Mouse (Mus musculus) right cerebral cortex, adult 2 months (tissue): ENCODE results near the gene Hist1h3e.

Experiments
- DNase-seq, 2 experiments: peaks; one replicate each; pipeline ENCODE4 v3.0.0; 2021 to 2022; ENCODE audit warnings: low spot score in 2 of 2

Hist1h3e gene

DNA sequence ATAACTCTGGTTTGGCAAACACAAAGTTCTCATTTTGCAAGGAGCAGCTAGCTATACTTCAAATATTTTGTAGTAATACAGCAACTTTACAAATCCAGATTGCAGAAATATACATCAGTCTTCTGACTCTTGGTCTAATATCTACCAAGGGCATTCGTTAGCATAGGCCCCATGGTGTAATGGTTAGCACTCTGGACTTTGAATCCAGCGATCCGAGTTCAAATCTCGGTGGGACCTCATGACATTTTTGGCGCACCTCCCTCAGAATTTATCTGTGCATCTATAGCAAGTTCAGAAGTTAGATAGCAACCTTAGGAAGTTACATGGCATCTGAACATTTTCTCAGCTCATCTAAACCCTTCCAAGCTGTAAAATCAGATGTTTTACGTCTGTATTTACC is 43.3 kb downstream of the Hist1h3e start:
- peak; percentile 91 to 95 for DNase-seq

DNA sequence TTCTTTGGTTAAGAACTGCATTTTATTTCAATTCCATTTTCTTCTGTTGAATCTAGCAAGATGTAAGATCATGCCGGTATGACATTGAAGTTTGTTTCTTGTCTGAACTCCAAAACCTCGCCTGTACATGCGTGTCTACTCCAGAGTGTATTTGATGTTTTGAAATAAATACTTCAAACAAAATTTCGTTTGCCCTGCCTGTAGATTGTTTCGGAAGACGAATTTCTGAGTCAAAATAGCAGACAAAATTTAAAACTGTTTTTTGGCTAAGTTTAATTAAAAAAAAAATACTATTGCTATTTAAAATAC is 43.9 kb downstream of the Hist1h3e start:
- no peak for DNase-seq

- peak; percentile 96 to 98 for DNase-seq
These were observed 44.4 kb downstream of the Hist1h3e start for GRCm38 (mm10) chr13:23517603-23518294.

DNA sequence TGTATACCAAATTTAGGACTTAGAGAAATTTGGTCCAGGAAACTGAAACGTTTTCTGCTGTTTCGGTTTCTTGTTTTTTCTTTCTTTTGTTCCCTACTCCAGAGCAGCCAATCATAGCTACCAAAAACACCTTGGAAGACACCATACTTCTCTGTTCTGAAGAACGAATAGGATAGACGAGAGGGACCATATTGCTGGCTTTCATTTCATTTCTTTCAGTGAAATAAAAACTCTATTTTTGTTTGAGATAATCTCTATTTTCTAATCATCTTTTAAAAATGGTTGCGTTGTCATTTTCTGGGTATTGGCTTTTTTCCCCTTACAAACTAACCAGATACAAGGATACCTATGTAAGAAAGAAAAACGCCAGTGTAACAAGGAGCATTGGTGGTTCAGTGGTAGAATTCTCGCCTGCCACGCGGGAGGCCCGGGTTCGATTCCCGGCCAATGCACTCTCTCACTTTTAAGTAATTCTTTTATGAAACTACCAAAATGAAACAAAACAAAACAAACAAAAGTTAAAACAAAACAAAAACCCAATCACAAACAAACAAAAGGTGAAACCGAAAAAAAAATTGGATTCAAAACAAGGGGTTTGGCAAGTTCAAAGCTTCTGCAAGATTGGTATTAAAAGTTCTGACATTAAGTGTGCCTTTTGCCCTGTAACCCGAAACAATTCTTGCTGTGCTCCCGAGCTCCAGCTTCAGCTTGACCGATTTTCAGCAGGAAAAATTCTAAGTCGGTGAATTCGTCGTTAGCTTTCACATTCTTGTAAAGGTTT is 45.2 kb downstream of the Hist1h3e start:
- peak; percentile 80 to 84 for DNase-seq

- no peak for DNase-seq
These were observed 46.1 kb downstream of the Hist1h3e start for GRCm38 (mm10) chr13:23515826-23516620.

DNA sequence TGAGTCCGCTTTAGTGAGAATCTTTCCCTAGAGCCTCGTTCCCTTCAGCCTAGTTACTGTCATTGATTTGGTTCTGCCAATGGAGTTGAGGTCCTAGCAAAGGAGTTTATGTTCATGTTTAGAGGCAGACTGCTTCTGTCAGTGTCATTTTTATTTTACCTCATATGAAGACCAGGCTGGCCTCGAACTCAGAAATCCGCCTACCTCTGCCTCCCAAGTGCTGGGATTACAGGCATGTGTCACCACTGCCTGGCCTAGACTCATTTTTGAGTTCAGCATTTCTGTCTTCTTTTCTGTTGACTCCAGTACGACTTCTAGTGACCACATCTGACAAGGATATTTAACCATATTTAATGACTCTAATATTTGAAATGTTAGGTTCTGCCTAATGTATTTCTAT is 46.9 kb downstream of the Hist1h3e start:
- no peak for DNase-seq

DNA sequence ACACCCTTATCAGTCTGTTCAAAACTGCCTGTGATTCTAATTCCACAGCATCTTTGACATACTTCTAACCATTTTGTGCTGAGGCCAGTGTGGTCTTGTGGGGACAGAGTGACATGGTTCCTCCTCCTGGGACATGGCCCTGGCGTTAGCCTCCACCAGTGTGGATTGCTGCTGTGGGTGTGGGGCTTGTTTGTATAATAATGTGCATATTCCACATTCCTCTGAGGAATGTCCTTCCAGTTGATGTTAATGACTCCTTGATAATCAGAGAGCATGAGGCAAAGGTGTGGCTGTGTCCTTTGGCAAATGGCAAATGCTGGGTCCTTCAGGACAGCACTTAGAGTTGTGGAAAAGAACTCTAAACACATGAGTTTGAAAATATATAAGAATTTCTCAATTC is 48.7 kb downstream of the Hist1h3e start:
- no peak for DNase-seq
